ENCODE assay signal across 20 mouse cellular contexts in genomic region chr10:76727301-76727700, GRCm38 (mm10). TPM values are rescaled to one million over a fixed set of nuclear protein-coding genes. Genes with fewer than 3 reads are reported as not detected.
DNase-seq lines count a peak whose midpoint lies in the region; ATAC-seq and TF ChIP-seq lines count a peak whose summit lies in the region.
"Had no signal": no experiment of that assay in that cellular context is flagged by ENCODE, and none has a peak within 500 bp of the region (broad histone marks: within the 10 kb centered on the region; RNA-seq: fewer than 3 reads in every experiment).

No protein-coding gene starts in this region.

- no peak for TF ChIP-seq POLR2A in embryonic fibroblast, embryonic 13.5 days (IDR thresholded peaks at IDR 0.05; ENCODE audit: low read depth, low read length)

- no peak for TF ChIP-seq CTCF in embryonic fibroblast, embryonic 13.5 days (IDR thresholded peaks at IDR 0.05; ENCODE audit: borderline replicate concordance, insufficient read depth, low read length)

- peak overlapping the region; percentile 80; the same call in 1 of the 2 replicates for H3K27ac ChIP-seq in hindbrain, embryonic 10.5 days
- H3K27ac ChIP-seq in hindbrain, embryonic 14.5 days, result no peak overlapping the region
- peak overlapping the region; percentile 87; the same call in 1 of the 2 replicates for H3K27ac ChIP-seq in embryonic facial prominence, embryonic 13.5 days
- peak overlapping the region; percentile 73; the same call in 1 of the 2 replicates for H3K27ac ChIP-seq in embryonic fibroblast, embryonic 13.5 days (ENCODE audit: insufficient read depth, low read length)
- H3K27ac ChIP-seq: hindbrain, embryonic 12.5 days; left cerebral cortex, adult 2 months; liver, embryonic 13.5 days; neural tube, embryonic 13.5 days had no signal

- no peaks in the 10 kb centered on the region for H3K9me3 ChIP-seq in hindbrain, embryonic 10.5 days
- H3K9me3 ChIP-seq in hindbrain, embryonic 14.5 days (ENCODE audit: control insufficient read depth, low read length), result no peaks in the 10 kb centered on the region
- no peaks in the 10 kb centered on the region for H3K9me3 ChIP-seq in embryonic facial prominence, embryonic 13.5 days
- H3K9me3 ChIP-seq: heart, embryonic 15.5 days; hindbrain, embryonic 12.5 days; liver, embryonic 13.5 days; neural tube, embryonic 13.5 days had no signal

- no peaks in the 10 kb centered on the region; the same call in 1 of the 2 replicates for H3K27me3 ChIP-seq in hindbrain, embryonic 10.5 days (ENCODE audit: insufficient read depth, poor library complexity, severe bottlenecking)
- no peaks in the 10 kb centered on the region for H3K27me3 ChIP-seq in hindbrain, embryonic 14.5 days (ENCODE audit: control insufficient read depth, insufficient read depth, low read length)
- no peaks in the 10 kb centered on the region for H3K27me3 ChIP-seq in embryonic facial prominence, embryonic 13.5 days
- H3K27me3 ChIP-seq: heart, embryonic 15.5 days; liver, embryonic 13.5 days; neural tube, embryonic 13.5 days had no signal

- no peak for DNase-seq in hindbrain, embryonic 10.5 days (ENCODE audit: low spot score)
- DNase-seq in hindbrain, embryonic 14.5 days (ENCODE audit: low spot score), result no peak
- peak; percentile 3 to 16 for DNase-seq in lung, postnatal 4 days
- DNase-seq in lung, adult 18-20 months, result no peak
- DNase-seq in c-Kit-positive CD71-positive TER-119-positive erythroid progenitor cells, embryonic 14.5 days (ENCODE audit: low spot score), result no peak
- DNase-seq: cerebellum, adult 2 months; kidney, adult 8-10 months; layer of hippocampus, adult 9-11 months; liver, embryonic 13.5 days; midbrain, embryonic 14.5 days; spleen, adult 18-20 months; thymus, adult 2 months had no signal

- no peak overlapping the region for H3K4me2 ChIP-seq in hindbrain, embryonic 14.5 days (replicated peaks)
- no peak overlapping the region for H3K4me2 ChIP-seq in embryonic facial prominence, embryonic 13.5 days
- H3K4me2 ChIP-seq: heart, embryonic 15.5 days; hindbrain, embryonic 12.5 days; liver, embryonic 13.5 days; neural tube, embryonic 13.5 days had no signal

- 0 out of 2 replicates have a peak, but pooled peaks cover 4% of the 10 kb centered on the region for H3K36me3 ChIP-seq in hindbrain, embryonic 10.5 days
- H3K36me3 ChIP-seq in hindbrain, embryonic 14.5 days (replicated peaks; ENCODE audit: control insufficient read depth, insufficient read depth), result no peaks in the 10 kb centered on the region
- H3K36me3 ChIP-seq in embryonic facial prominence, embryonic 13.5 days, result peaks cover 15% of the 10 kb centered on the region
- H3K36me3 ChIP-seq: hindbrain, embryonic 12.5 days; liver, embryonic 13.5 days; neural tube, embryonic 13.5 days had no signal

- ATAC-seq in hindbrain, embryonic 14.5 days (ENCODE audit: low FRiP score), result no peak
- no peak for ATAC-seq in embryonic facial prominence, embryonic 13.5 days (ENCODE audit: insufficient number of reproducible peaks, insufficient read depth, low FRiP score, low TSS enrichment, low read depth)
- ATAC-seq: forebrain, embryonic 16.5 days; inflammation-experienced regulatory T-cells, adult 6 months had no signal

- H3K9ac ChIP-seq in hindbrain, embryonic 14.5 days, result no peak overlapping the region
- H3K9ac ChIP-seq in embryonic facial prominence, embryonic 13.5 days, result no peak overlapping the region
- H3K9ac ChIP-seq: heart, embryonic 15.5 days; hindbrain, embryonic 12.5 days; liver, embryonic 13.5 days; neural tube, embryonic 13.5 days had no signal

- H3K4me3 ChIP-seq in hindbrain, embryonic 10.5 days, result no peak overlapping the region
- no peak overlapping the region for H3K4me3 ChIP-seq in hindbrain, embryonic 14.5 days (replicated peaks; ENCODE audit: low read length)
- H3K4me3 ChIP-seq in embryonic facial prominence, embryonic 13.5 days, result no peak overlapping the region
- H3K4me3 ChIP-seq in embryonic fibroblast, embryonic 13.5 days (ENCODE audit: insufficient read depth, low read length), result no peak overlapping the region
- H3K4me3 ChIP-seq: heart, embryonic 15.5 days; hindbrain, embryonic 12.5 days; left cerebral cortex, adult 2 months; liver, embryonic 13.5 days; neural tube, embryonic 13.5 days had no signal

- H3K4me1 ChIP-seq in hindbrain, embryonic 10.5 days (replicated peaks), result peaks cover 34% of the 10 kb centered on the region
- no peaks in the 10 kb centered on the region for H3K4me1 ChIP-seq in hindbrain, embryonic 14.5 days (replicated peaks; ENCODE audit: control insufficient read depth, insufficient read depth, low read length)
- H3K4me1 ChIP-seq in embryonic facial prominence, embryonic 13.5 days, result peaks cover 83% of the 10 kb centered on the region
- peaks cover 24% of the 10 kb centered on the region for H3K4me1 ChIP-seq in embryonic fibroblast, embryonic 13.5 days (ENCODE audit: control insufficient read depth, insufficient read depth, low read length)
- H3K4me1 ChIP-seq: liver, embryonic 13.5 days had no signal

- 85% methylated on average over 7 of the region's 7 CpGs for WGBS in hindbrain, embryonic 10.5 days
- WGBS in hindbrain, embryonic 14.5 days, result 92% methylated on average over 7 of the region's 7 CpGs
- WGBS in embryonic facial prominence, embryonic 13.5 days, result 90% methylated on average over 7 of the region's 7 CpGs

RNA-seq across cellular contexts. Expression of gene Col6a1, which starts 1.3 kb away (rescaled TPM):
- 11.4 and 12.6 TPM in 2 replicates for polyA plus RNA-seq in hindbrain, embryonic 10.5 days (2016; fragmentation: Nextera tagmentation; extraction: Ambion mirVana)
- 24.7 and 26.4 TPM in 2 replicates for polyA plus RNA-seq in hindbrain, embryonic 14.5 days (2014; fragmentation: Nextera tagmentation; extraction: Ambion mirVana)
- polyA plus RNA-seq in embryonic facial prominence, embryonic 13.5 days (2015; fragmentation: Nextera tagmentation; extraction: Ambion mirVana), result 174 and 175 TPM in 2 replicates
- polyA plus RNA-seq in embryonic fibroblast, embryonic 13.5 days (2011; ENCODE audit: insufficient read length, low read depth, missing spikeins), result 768 and 923 TPM in 2 replicates
- polyA plus RNA-seq: inflammation-experienced regulatory T-cells, adult 6 months had no signal

Comparison
In these comparisons a context has a peak if more than half of its experiments do, and no peak if none do; other contexts are left out.
1. DNase-seq: peak in lung, postnatal 4 days (2 of 2); none in hindbrain, embryonic 10.5 days (single experiment), hindbrain, embryonic 14.5 days (single experiment), lung, adult 18-20 months (0 of 2) and c-Kit-positive CD71-positive TER-119-positive erythroid progenitor cells, embryonic 14.5 days (single experiment).